Mouse (Mus musculus) testis, adult 2 months (tissue): ENCODE results near the gene Olfr1381. TPM values are rescaled to one million over a fixed set of nuclear protein-coding genes. Genes with fewer than 3 reads are reported as not detected.
A peak's percentile ranks its signal among the peaks of the same experiment; 100 is the strongest.
"Not testable (repeated sequence)": the region's sequence is repeated elsewhere in the genome, so short reads cannot be mapped to it uniquely, and the experiment has no call there.

Experiments used
- H3K27ac ChIP-seq: fragments of 200-500 bp; 2 replicates; pipeline ENCODE4 v1.5.1; 2012; ENCODE audit warnings: low read depth, low read length; ENCODE audit not compliant: control insufficient read depth, insufficient read depth
- H3K27me3 ChIP-seq: fragments of 200-500 bp; 2 replicates; pipeline ENCODE4 v1.6.1; 2012; ENCODE audit warnings: mild to moderate bottlenecking, low read length, moderate library complexity; ENCODE audit not compliant: control insufficient read depth, insufficient read depth
- H3K36me3 ChIP-seq: fragments of 200-500 bp; 2 replicates; pipeline ENCODE4 v1.6.1; 2012; ENCODE audit warnings: mild to moderate bottlenecking, low read length; ENCODE audit not compliant: control insufficient read depth, insufficient read depth
- H3K4me1 ChIP-seq: fragments of 200-500 bp; 2 replicates; pipeline ENCODE4 v1.6.1; 2012; ENCODE audit warnings: low read length; ENCODE audit not compliant: control insufficient read depth, insufficient read depth
- H3K4me3 ChIP-seq: fragments of 200-500 bp; 2 replicates; pipeline ENCODE4 v1.5.1; 2012; ENCODE audit warnings: low read depth, mild to moderate bottlenecking, low read length, moderate library complexity, mixed read lengths; ENCODE audit not compliant: control insufficient read depth
- CTCF ChIP-seq: fragments of 200-500 bp; IDR thresholded peaks from 2 replicates; pipeline ENCODE4 v1.5.1; 2012; ENCODE audit warnings: low read depth, mild to moderate bottlenecking, inconsistent platforms, low read length, moderate library complexity; ENCODE audit not compliant: control insufficient read depth, insufficient read depth, insufficient replicate concordance
- POLR2A ChIP-seq: fragments of 200-500 bp; IDR thresholded peaks from 2 replicates; pipeline ENCODE4 v1.6.1; 2012; ENCODE audit warnings: low read depth, mild to moderate bottlenecking, inconsistent platforms, low read length, moderate library complexity; ENCODE audit not compliant: control insufficient read depth
- polyA plus RNA-seq: library from polyadenylated mRNA; depleted of rRNA; stranded (reverse); fragments of >200 nt; gene quantifications from 2 replicates; pipeline ENCODE4 v1.2.3, GENCODE M21; 2012; rRNA removed

The Olfr1381 gene
- polyA plus RNA-seq, 1 experiment = not detected

DNA sequence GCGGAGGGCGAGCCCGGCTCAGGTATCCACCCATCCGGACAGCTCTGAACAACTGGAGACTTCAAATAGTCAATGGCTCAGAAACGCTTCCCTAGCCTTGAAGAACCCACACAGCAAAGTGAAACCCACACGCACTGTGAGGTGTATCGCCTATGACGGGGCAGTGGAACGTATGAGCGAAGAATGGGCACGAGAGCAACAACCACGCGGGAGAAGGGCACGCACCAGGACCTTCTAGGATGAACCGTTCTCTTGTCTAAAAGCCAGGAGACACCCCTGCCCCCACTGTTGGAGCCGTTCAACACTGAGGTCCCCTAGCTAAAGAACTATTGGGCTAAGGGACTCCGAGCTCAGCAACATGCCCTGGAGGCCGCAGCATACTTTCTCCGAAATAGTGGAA lies 47.0 kb downstream of the Olfr1381 start:
- peak; percentile 94; the same call in 1 of the 2 replicates for TF ChIP-seq POLR2A
- TF ChIP-seq CTCF = no peak
- H3K27ac ChIP-seq = no peak overlapping the region
- peak overlapping the region; percentile 74 for H3K4me3 ChIP-seq
- no peaks in the 10 kb centered on the region for H3K36me3 ChIP-seq
- H3K27me3 ChIP-seq = no peaks in the 10 kb centered on the region
- no peaks in the 10 kb centered on the region for H3K4me1 ChIP-seq

- not testable (repeated sequence) for H3K4me1 ChIP-seq, H3K4me3 ChIP-seq, H3K36me3 ChIP-seq, H3K27ac ChIP-seq, H3K27me3 ChIP-seq
Observed at GRCm38 (mm10) chr11:49597149-49597548, 53.9 kb downstream of the Olfr1381 start.

Other genes with a start within 250 kb of the Olfr1381 start
- gene Olfr10, start 238.7 kb upstream of the Olfr1381 start, polyA plus RNA-seq = not detected in 2 replicates
- gene Olfr1391, start 220.7 kb upstream of the Olfr1381 start, polyA plus RNA-seq = not detected in 2 replicates
- not detected in 2 replicates for gene Olfr1390, start 208.3 kb upstream of the Olfr1381 start, polyA plus RNA-seq
- gene Olfr1389, start 120.4 kb upstream of the Olfr1381 start, polyA plus RNA-seq = 0.16 and 0.21 TPM in 2 replicates
- 0.19 TPM in 1 of 2 replicates, not detected in the other for gene Olfr1388, start 106.8 kb upstream of the Olfr1381 start, polyA plus RNA-seq
- gene Olfr1387, start 88.1 kb upstream of the Olfr1381 start, polyA plus RNA-seq = not detected in 2 replicates
- not detected in 2 replicates for gene Olfr1386, start 78.4 kb upstream of the Olfr1381 start, polyA plus RNA-seq
- not detected in 2 replicates for gene Olfr1385, start 54.4 kb upstream of the Olfr1381 start, polyA plus RNA-seq
- not detected in 2 replicates for gene Olfr1384, start 36.7 kb upstream of the Olfr1381 start, polyA plus RNA-seq
- not detected in 2 replicates for gene Olfr1383, start 23.8 kb upstream of the Olfr1381 start, polyA plus RNA-seq
- 0.16 TPM in 1 of 2 replicates, not detected in the other for gene Olfr1382, start 15.2 kb upstream of the Olfr1381 start, polyA plus RNA-seq
- gene Olfr1380, start 13.4 kb downstream of the Olfr1381 start, polyA plus RNA-seq = not detected in 2 replicates
- 4.5 and 4.9 TPM in 2 replicates for gene Flt4, start 65.8 kb downstream of the Olfr1381 start, polyA plus RNA-seq
- gene Scgb3a1, start 120.2 kb downstream of the Olfr1381 start, polyA plus RNA-seq = 0.38 TPM in 1 of 2 replicates, not detected in the other
- 12.5 and 18.1 TPM in 2 replicates for gene Cnot6, start 169.3 kb downstream of the Olfr1381 start, polyA plus RNA-seq